Mouse (Mus musculus) myocyte (in vitro differentiated cells): ENCODE measurements at regions not wholly inside any gene's neighbourhood (a gene's known extent, or its start where the extent isn't known, plus 50 kb on each side); places are given as distances from the start of the nearest gene placed in this dataset.

ENCODE experiments used
- H3K27me3 ChIP-seq: one replicate; pipeline ENCODE4 v1.6.1; 2011; ENCODE audit not compliant: control insufficient read depth, insufficient read depth, insufficient read length
- H3K36me3 ChIP-seq: one replicate; pipeline ENCODE4 v1.6.1; 2011; ENCODE audit not compliant: control insufficient read depth, insufficient read depth
- H3K4me2 ChIP-seq: one replicate; pipeline ENCODE4 v1.6.1; 2011; ENCODE audit warnings: low read depth, control low read depth
- H3K4me3 ChIP-seq: one replicate; pipeline ENCODE4 v1.5.1; 2011; ENCODE audit warnings: mild to moderate bottlenecking, control low read depth, moderate library complexity
- H3K79me2 ChIP-seq: one replicate; pipeline ENCODE4 v1.6.1; 2011; ENCODE audit not compliant: control insufficient read depth, insufficient read depth
- H3ac ChIP-seq: one replicate; pipeline ENCODE4 v1.6.1; 2011; ENCODE audit not compliant: control insufficient read depth, insufficient read length
- CEBPB ChIP-seq: IDR thresholded peaks from 2 replicates; pipeline ENCODE4 v1.6.1; 2011; ENCODE audit warnings: mild to moderate bottlenecking, moderate library complexity; ENCODE audit not compliant: poor library complexity, insufficient read depth, severe bottlenecking
- E2F4 ChIP-seq: IDR thresholded peaks from one replicate; pipeline ENCODE4 v1.6.1; 2011; ENCODE audit warnings: mild to moderate bottlenecking, control low read depth, moderate library complexity; ENCODE audit not compliant: insufficient read depth
- MAX ChIP-seq: IDR thresholded peaks from one replicate; pipeline ENCODE4 v1.6.1; 2011; ENCODE audit warnings: low read depth, mild to moderate bottlenecking, control low read depth
- MYOD1 ChIP-seq, 3 experiments: IDR thresholded peaks; one replicate each; pipeline ENCODE4 v1.6.1; 2011; ENCODE audit warnings: control low read depth in 2 of 3, low read depth in 2 of 3, mild to moderate bottlenecking in 2 of 3, moderate library complexity in 1 of 3; ENCODE audit not compliant: insufficient read length in 2 of 3, control insufficient read depth in 1 of 3
- MYOG ChIP-seq, 3 experiments: IDR thresholded peaks; one replicate each; pipeline ENCODE4 v1.6.1; 2011; ENCODE audit warnings: control low read depth in 2 of 3, low read depth in 2 of 3, mild to moderate bottlenecking in 2 of 3; ENCODE audit not compliant: insufficient read length in 2 of 3, control insufficient read depth in 1 of 3, insufficient read depth in 1 of 3
- POLR2A ChIP-seq: IDR thresholded peaks from one replicate; pipeline ENCODE4 v1.6.1; 2011; ENCODE audit warnings: low read depth, mild to moderate bottlenecking, control low read depth, moderate library complexity; ENCODE audit not compliant: insufficient read length
- POLR2AphosphoS2 ChIP-seq: IDR thresholded peaks from one replicate; pipeline ENCODE4 v1.6.1; 2011; ENCODE audit warnings: low read depth, control low read depth; ENCODE audit not compliant: insufficient read length
- REST ChIP-seq: IDR thresholded peaks from one replicate; pipeline ENCODE4 v1.6.1; 2011; ENCODE audit warnings: mild to moderate bottlenecking, control low read depth, moderate library complexity; ENCODE audit not compliant: insufficient read depth, insufficient read length
- SRF ChIP-seq: IDR thresholded peaks from one replicate; pipeline ENCODE4 v1.6.1; 2011; ENCODE audit warnings: low read depth; ENCODE audit not compliant: control insufficient read depth, insufficient read length
- TCF12 ChIP-seq: IDR thresholded peaks from one replicate; pipeline ENCODE4 v1.6.1; 2011; ENCODE audit warnings: mild to moderate bottlenecking, control low read depth; ENCODE audit not compliant: poor library complexity, insufficient read depth, severe bottlenecking
- TCF3 ChIP-seq: IDR thresholded peaks from one replicate; pipeline ENCODE4 v1.6.1; 2011; ENCODE audit warnings: low read depth, control low read depth; ENCODE audit not compliant: insufficient read length
- USF1 ChIP-seq: IDR thresholded peaks from one replicate; pipeline ENCODE4 v1.6.1; 2011; ENCODE audit warnings: low read depth, mild to moderate bottlenecking, control low read depth, moderate library complexity

DNA sequence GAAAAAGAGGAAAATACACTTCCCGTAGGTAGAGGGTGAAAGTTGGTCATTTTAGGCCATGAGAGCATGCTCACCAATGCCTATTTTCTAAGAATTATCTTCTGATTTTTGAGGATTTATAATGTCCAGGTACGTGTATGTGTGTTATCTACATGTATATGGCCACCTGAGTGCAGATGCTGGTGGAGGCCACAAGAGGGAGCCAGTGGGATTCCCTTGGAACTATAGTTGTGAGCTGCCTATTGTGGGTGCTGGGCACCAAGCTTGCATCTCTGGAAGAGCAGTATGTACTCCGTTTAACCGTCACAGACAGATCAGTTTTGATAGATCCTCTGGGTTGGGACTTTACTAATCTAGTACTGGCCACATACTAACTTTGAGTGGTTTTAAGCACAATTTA, 579.0 kb upstream of the Tmem132c start:
- H3ac ChIP-seq, result no peak overlapping the region
- no peaks in the 10 kb centered on the region for H3K27me3 ChIP-seq
- no peaks in the 10 kb centered on the region for H3K36me3 ChIP-seq
- H3K4me2 ChIP-seq, result no peak overlapping the region
- H3K79me2 ChIP-seq, result no peaks in the 10 kb centered on the region
- no peak overlapping the region for H3K4me3 ChIP-seq
- TF ChIP-seq TCF12 (no peak), CEBPB (no peak), MYOG (IDR thresholded peaks at IDR 0.05; ENCODE audit: control insufficient read depth in 1 of 3, insufficient read depth in 1 of 3, insufficient read length in 2 of 3, low read depth in 2 of 3) (no peak), TCF3 (no peak), SRF (no peak)

DNA sequence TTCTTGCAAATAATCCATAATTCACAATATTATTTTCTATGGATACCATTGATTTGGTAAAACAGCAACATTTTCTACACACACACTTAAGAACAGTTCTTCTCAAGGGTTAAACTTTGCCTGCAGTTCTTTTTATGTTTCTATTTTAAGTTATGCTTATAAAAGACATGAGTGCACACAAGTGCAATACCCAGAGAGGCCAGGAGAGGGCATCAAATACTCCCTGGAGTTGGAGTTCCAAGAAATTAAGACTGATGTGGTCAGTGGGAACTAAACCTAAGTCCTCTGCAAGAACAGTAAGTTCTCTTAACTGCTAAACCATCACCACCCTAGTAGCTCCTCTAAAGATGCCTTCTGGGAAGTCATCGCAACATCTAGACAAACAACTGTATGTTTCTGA, 570.5 kb upstream of the Tmem132c start:
- Histone ChIP-seq H3K4me3 (no peak overlapping the region), H3ac (no peak overlapping the region), H3K79me2 (no peaks in the 10 kb centered on the region), H3K27me3 (no peaks in the 10 kb centered on the region), H3K4me2 (no peak overlapping the region), H3K36me3 (no peaks in the 10 kb centered on the region)
- TF ChIP-seq REST (no peak), USF1 (no peak)

DNA sequence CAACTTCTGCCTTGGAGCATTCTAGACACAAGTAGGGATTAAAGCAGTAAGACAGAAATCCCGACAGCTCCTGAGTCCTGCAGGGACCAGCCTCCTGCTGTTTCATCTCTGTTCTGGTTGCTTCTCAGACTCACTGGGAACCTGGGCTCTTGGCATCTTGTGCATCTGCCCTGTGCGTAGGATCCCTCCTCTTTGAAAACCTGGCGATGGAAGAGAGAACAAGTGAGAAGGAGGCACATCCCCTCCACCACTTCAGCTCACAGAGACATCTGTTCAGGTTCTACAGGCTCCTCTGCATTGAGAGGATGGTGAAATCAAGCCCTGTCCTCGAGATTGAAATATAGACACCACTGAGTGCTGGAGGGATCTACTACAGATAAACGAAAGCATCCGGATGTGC, 561.3 kb upstream of the Tmem132c start:
- no peak overlapping the region for H3K4me2 ChIP-seq
- no peak overlapping the region for H3ac ChIP-seq
- no peak for TF ChIP-seq SRF
- no peak for TF ChIP-seq REST
- TF ChIP-seq TCF12, result no peak
- TF ChIP-seq CEBPB, result no peak
- no peak for TF ChIP-seq E2F4
- no peak for TF ChIP-seq POLR2A
- no peak for TF ChIP-seq TCF3
- no peak for TF ChIP-seq POLR2AphosphoS2
- no peak for TF ChIP-seq USF1
- no peak for TF ChIP-seq MYOG (IDR thresholded peaks at IDR 0.05; ENCODE audit: control insufficient read depth in 1 of 3, insufficient read depth in 1 of 3, insufficient read length in 2 of 3, low read depth in 2 of 3)
- no peak for TF ChIP-seq MYOD1 (IDR thresholded peaks at IDR 0.05; ENCODE audit: control insufficient read depth in 1 of 3, insufficient read length in 2 of 3, low read depth in 2 of 3)
- no peak for TF ChIP-seq MAX
- H3K79me2 ChIP-seq, result no peaks in the 10 kb centered on the region
- H3K4me3 ChIP-seq, result no peak overlapping the region
- no peaks in the 10 kb centered on the region for H3K27me3 ChIP-seq
- H3K36me3 ChIP-seq, result no peaks in the 10 kb centered on the region

DNA sequence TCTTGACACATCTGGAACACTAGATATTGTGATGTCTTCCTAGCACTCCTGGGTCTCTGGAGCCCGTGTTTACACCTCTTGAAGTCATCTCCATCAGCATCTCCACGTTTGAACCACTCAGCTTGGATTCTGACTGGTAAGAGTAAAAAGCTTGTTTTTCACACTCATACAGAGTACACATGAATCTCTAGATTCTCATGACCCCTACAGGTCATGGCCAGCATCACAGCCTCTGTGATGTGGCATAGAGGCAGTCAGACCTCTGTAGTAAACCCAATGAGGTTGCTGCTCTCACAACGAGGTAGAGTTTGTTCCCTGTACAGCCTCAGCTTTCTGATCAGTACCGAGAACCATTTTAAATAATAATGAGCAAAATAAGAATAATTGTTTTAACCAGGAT, 542.3 kb upstream of the Tmem132c start:
- TF ChIP-seq CEBPB (no peak), POLR2AphosphoS2 (no peak), TCF12 (no peak), USF1 (no peak), MYOD1 (IDR thresholded peaks at IDR 0.05; ENCODE audit: control insufficient read depth in 1 of 3, insufficient read length in 2 of 3, low read depth in 2 of 3) (no peak)
- H3K4me3 ChIP-seq, result no peak overlapping the region
- H3ac ChIP-seq, result no peak overlapping the region
- H3K4me2 ChIP-seq, result no peak overlapping the region
- no peaks in the 10 kb centered on the region for H3K27me3 ChIP-seq
- H3K36me3 ChIP-seq, result no peaks in the 10 kb centered on the region
- no peaks in the 10 kb centered on the region for H3K79me2 ChIP-seq

DNA sequence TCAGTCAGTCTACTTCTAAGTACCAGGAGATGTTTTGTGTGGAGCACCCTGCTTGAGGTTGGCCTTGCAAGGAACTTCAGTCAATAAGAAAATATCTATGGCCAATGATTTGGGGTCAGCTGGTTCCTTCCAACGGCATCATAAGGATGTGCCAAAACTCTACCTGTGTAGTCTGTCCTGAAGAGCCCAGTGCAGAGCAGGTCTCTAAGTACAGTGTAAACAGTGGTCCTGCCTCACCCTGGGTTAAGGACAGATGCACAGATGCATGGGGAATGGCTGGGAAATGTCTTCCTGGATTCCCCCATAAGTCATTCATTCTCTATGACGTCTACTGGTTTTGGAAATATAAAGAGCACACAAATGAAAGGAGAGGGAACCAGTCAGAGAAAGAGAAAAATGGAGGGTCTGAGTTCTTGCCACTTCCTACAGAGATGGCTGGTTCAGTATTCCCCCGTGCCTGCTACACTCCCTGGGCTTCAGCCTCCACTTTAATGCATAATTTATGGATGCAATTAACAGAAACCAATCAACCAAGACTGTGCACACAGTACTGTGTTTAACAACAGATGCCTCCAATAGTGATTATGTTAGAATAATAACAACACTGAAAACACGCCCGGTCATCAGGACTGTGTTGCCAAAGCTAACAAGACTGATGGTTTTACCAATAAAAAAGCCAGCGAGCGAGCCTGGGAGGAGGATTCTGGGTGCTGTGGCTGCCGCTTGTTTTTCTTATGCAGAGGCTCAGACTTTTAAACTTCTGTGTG, 537.9 kb upstream of the Tmem132c start:
- H3K4me2 ChIP-seq, result no peak overlapping the region
- no peaks in the 10 kb centered on the region for H3K27me3 ChIP-seq
- no peaks in the 10 kb centered on the region for H3K79me2 ChIP-seq
- no peaks in the 10 kb centered on the region for H3K36me3 ChIP-seq
- H3K4me3 ChIP-seq, result no peak overlapping the region
- no peak for TF ChIP-seq CEBPB
- TF ChIP-seq MAX, result no peak
- no peak for TF ChIP-seq E2F4
- TF ChIP-seq SRF, result no peak
- no peak for TF ChIP-seq POLR2AphosphoS2
- TF ChIP-seq USF1, result no peak
- TF ChIP-seq REST, result no peak
- no peak for TF ChIP-seq MYOD1 (IDR thresholded peaks at IDR 0.05; ENCODE audit: control insufficient read depth in 1 of 3, insufficient read length in 2 of 3, low read depth in 2 of 3)
- TF ChIP-seq POLR2A, result no peak
- TF ChIP-seq TCF12, result no peak
- no peak for TF ChIP-seq MYOG (IDR thresholded peaks at IDR 0.05; ENCODE audit: control insufficient read depth in 1 of 3, insufficient read depth in 1 of 3, insufficient read length in 2 of 3, low read depth in 2 of 3)
- TF ChIP-seq TCF3, result no peak
- H3ac ChIP-seq, result no peak overlapping the region
